Mouse (Mus musculus) 416B (cell line): ENCODE data around the gene Dner.

Experiments
- DNase-seq: peaks from one replicate; pipeline ENCODE4 v3.0.0; 2011; ENCODE audit warnings: low read depth

Dner gene

GRCm38 (mm10) chr1:84695517-84696411 is at the start of gene Dner:
Gene Dner, minus strand, starts transcription at chr1:84696221.
- peak; percentile 33 for DNase-seq

- no peak for DNase-seq
These were observed 46.1 kb upstream of the Dner start for GRCm38 (mm10) chr1:84742156-84742555.

- DNase-seq: peak; percentile 79
These were observed 44.1 kb upstream of the Dner start for GRCm38 (mm10) chr1:84740080-84740479.

GRCm38 (mm10) chr1:84737097-84737496 is 41.1 kb upstream of the Dner start:
- no peak for DNase-seq

- DNase-seq: peak; percentile 63
These were observed 37.8 kb upstream of the Dner start for GRCm38 (mm10) chr1:84733799-84734198.

GRCm38 (mm10) chr1:84731763-84732162 is 35.7 kb upstream of the Dner start:
- no peak for DNase-seq

GRCm38 (mm10) chr1:84722841-84723240 is 26.8 kb upstream of the Dner start:
- DNase-seq: peak; percentile 87

GRCm38 (mm10) chr1:84722371-84722770 is 26.4 kb upstream of the Dner start:
- DNase-seq: peak; percentile 64

GRCm38 (mm10) chr1:84721942-84722341 is 25.9 kb upstream of the Dner start:
- peak; percentile 21 for DNase-seq

- DNase-seq: no peak
These were observed 14.1 kb upstream of the Dner start for GRCm38 (mm10) chr1:84709810-84710785.

GRCm38 (mm10) chr1:84709406-84709805 is 13.4 kb upstream of the Dner start:
- no peak for DNase-seq

- DNase-seq: no peak
These were observed 4.2 kb upstream of the Dner start for GRCm38 (mm10) chr1:84700254-84700653.

- peak; percentile 82 for DNase-seq
These were observed 1.1 kb upstream of the Dner start for GRCm38 (mm10) chr1:84697136-84697535.

GRCm38 (mm10) chr1:84694688-84695474 is 1.1 kb downstream of the Dner start:
- DNase-seq: no peak

- DNase-seq: no peak
These were observed 18.1 kb downstream of the Dner start for GRCm38 (mm10) chr1:84677910-84678309.

GRCm38 (mm10) chr1:84668100-84668846 is 27.7 kb downstream of the Dner start:
- no peak for DNase-seq

- DNase-seq: no peak
These were observed 28.4 kb downstream of the Dner start for GRCm38 (mm10) chr1:84667660-84668059.

- no peak for DNase-seq
These were observed 31.5 kb downstream of the Dner start for GRCm38 (mm10) chr1:84664377-84665118.

- no peak for DNase-seq
These were observed 49.2 kb downstream of the Dner start for GRCm38 (mm10) chr1:84646781-84647180.

- no peak for DNase-seq
These were observed 55.6 kb downstream of the Dner start for GRCm38 (mm10) chr1:84640463-84640862.
